Mouse (Mus musculus) heart, embryonic 14.5 days (tissue): ENCODE data around the gene Ptges2. TPM values are rescaled to one million over a fixed set of nuclear protein-coding genes. Genes with fewer than 3 reads are reported as not detected.

Experiments
- ATAC-seq: fragments of 200-750 bp; cut with Nextera tagmentation; 2 replicates; pipeline ENCODE4 v1.8.0; 2017; ENCODE audit warnings: low read depth, moderate TSS enrichment; ENCODE audit not compliant: insufficient number of reproducible peaks, insufficient read depth, low FRiP score
- H3K27ac ChIP-seq, 2 experiments: fragments of 200-500 bp in 1 of 2; fragments of 300-500 bp in 1 of 2; sonication (generic) in 1 of 2; replicated peaks in 1 of 2; 2 replicates each; pipeline ENCODE4 v1.5.1; 2012 to 2014; ENCODE audit warnings: low read depth in 2 of 2, low read length in 2 of 2, control low read depth in 1 of 2, mild to moderate bottlenecking in 1 of 2, mixed read lengths in 1 of 2; ENCODE audit not compliant: control insufficient read depth in 1 of 2, insufficient read depth in 1 of 2
- H3K27me3 ChIP-seq: fragments of 300-500 bp; sonication (generic); 2 replicates; pipeline ENCODE4 v1.6.1; 2014; ENCODE audit warnings: mild to moderate bottlenecking, low read length, control low read depth; ENCODE audit not compliant: control insufficient read depth, insufficient read depth
- H3K36me3 ChIP-seq: fragments of 300-500 bp; sonication (generic); 2 replicates; pipeline ENCODE4 v1.6.1; 2014; ENCODE audit warnings: mild to moderate bottlenecking, control low read depth, low read length, mixed read lengths; ENCODE audit not compliant: control insufficient read depth, insufficient read depth
- H3K4me1 ChIP-seq, 2 experiments: fragments of 200-500 bp in 1 of 2; fragments of 300-500 bp in 1 of 2; sonication (generic) in 1 of 2; 2 replicates each; pipeline ENCODE4 v1.6.1; 2012 to 2014; ENCODE audit warnings: low read length in 2 of 2, control low read depth in 1 of 2, mixed read lengths in 1 of 2; ENCODE audit not compliant: control insufficient read depth in 2 of 2, insufficient read depth in 2 of 2
- H3K4me2 ChIP-seq: fragments of 300-500 bp; sonication (generic); 2 replicates; pipeline ENCODE4 v1.6.1; 2014; ENCODE audit warnings: mild to moderate bottlenecking, low read length
- H3K4me3 ChIP-seq, 2 experiments: fragments of 200-500 bp in 1 of 2; fragments of 300-500 bp in 1 of 2; sonication (generic) in 1 of 2; 2 replicates each; pipeline ENCODE4 v1.5.1; 2012 to 2014; ENCODE audit warnings: low read length in 2 of 2, mild to moderate bottlenecking in 2 of 2, control low read depth in 1 of 2, low read depth in 1 of 2, moderate library complexity in 1 of 2; ENCODE audit not compliant: control insufficient read depth in 1 of 2, insufficient read depth in 1 of 2
- H3K9ac ChIP-seq: fragments of 300-500 bp; sonication (generic); 2 replicates; pipeline ENCODE4 v1.6.1; 2014; ENCODE audit warnings: mild to moderate bottlenecking, low read length
- H3K9me3 ChIP-seq: fragments of 300-500 bp; sonication (generic); 2 replicates; pipeline ENCODE4 v1.6.1; 2016; ENCODE audit warnings: low read length, control low read depth; ENCODE audit not compliant: control insufficient read depth
- WGBS: fragments of 180-500 bp; shearing (Covaris S2); extraction: QIAGEN DNeasy Blood & Tissue Kit; methylation state at CpG from one replicate; pipeline ENCODE4 v1.1.7; 2014; 5-methylcytosine and 5-hydroxymethylcytosine counted together
- polyA plus RNA-seq: library from polyadenylated mRNA; unstranded; fragments of >200 nt; fragmentation: Nextera tagmentation; extraction: Ambion mirVana; gene quantifications from 2 replicates; pipeline ENCODE4 v1.2.1, GENCODE M21; 2014

Ptges2 gene
- polyA plus RNA-seq, 1 experiment from 2014 or later: 43.7 TPM

GRCm38 (mm10) chr2:32436686-32437372 is 41.1 kb downstream of the Ptges2 start:
- Histone ChIP-seq H3K36me3 (no peaks in the 10 kb centered on the region), H3K9ac (no peak overlapping the region), H3K4me1 (peaks cover 0 to 15% of the 10 kb centered on the region in 2 experiments; a peak in 3 of 4 replicates), H3K4me3 (no peak overlapping the region), H3K4me2 (no peak overlapping the region), H3K27me3 (no peaks in the 10 kb centered on the region), H3K27ac (peak overlapping the region; percentile 42 to 75; a peak in 3 of 4 replicates), H3K9me3 (no peaks in the 10 kb centered on the region)
- peak; percentile 78 for ATAC-seq
- WGBS: 46% methylated on average over 3 of the region's 3 CpGs

DNA sequence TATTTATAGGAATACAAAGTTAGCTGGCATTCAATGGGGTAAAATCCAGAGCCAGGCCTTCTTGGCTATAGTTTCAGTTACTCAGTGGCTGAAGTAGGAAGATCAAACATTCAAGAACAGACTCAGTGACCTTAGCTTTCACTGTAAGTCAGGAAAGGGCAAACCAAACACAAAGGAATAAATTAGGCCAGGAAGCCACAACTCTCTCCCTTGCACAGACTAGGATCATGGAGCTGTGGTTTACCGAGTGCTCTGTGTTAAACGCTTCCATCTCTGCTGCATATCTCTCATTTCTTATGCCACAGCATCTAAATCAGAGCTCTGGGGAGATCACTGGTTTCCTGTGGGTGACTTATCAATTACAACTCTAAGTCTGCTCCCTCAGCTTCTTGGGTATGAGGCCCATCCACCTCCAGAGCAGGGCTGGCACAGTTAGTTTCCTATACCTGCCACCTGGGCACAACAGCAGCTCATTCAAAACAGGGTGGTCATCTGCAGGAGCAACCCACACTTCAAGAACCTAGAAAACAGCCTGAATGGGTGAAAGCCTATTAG is 42.0 kb downstream of the Ptges2 start:
- no peaks in the 10 kb centered on the region for H3K9me3 ChIP-seq
- H3K27ac ChIP-seq: peak overlapping the region; percentile 20 to 75; a peak in 3 of 4 replicates
- no peak for ATAC-seq
- H3K4me1 ChIP-seq: peaks cover 0 to 15% of the 10 kb centered on the region in 2 experiments; a peak in 3 of 4 replicates
- 69% methylated on average over 2 of the region's 2 CpGs for WGBS
- no peak overlapping the region for H3K4me2 ChIP-seq
- no peaks in the 10 kb centered on the region for H3K27me3 ChIP-seq
- no peak overlapping the region for H3K4me3 ChIP-seq
- no peaks in the 10 kb centered on the region for H3K36me3 ChIP-seq
- peak overlapping the region; percentile 54; the same call in 1 of the 2 replicates for H3K9ac ChIP-seq

DNA sequence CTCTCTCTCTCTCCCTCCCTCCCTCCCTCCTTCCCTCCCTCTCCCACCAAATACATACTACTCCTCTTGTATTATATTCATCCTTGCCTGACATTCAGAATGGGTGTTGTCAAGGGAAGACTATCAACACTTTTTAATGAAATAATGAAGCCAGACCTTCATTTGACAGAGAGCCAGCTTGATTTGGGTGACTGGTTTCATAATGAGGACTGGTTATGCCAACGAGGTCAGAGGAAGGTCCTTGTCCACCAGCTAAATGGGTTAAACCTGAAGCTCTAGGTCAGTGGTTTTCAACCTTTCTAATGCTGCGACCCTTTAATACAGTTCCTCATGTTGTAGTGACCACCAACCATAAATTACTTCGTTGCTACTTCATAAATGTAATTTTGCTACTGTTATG is 43.0 kb downstream of the Ptges2 start:
- Histone ChIP-seq H3K27me3 (no peaks in the 10 kb centered on the region), H3K9ac (no peak overlapping the region), H3K9me3 (no peaks in the 10 kb centered on the region), H3K4me2 (no peak overlapping the region), H3K36me3 (peaks cover 2% of the 10 kb centered on the region; the same call in 1 of the 2 replicates), H3K27ac (no peak overlapping the region), H3K4me1 (peaks cover 0 to 15% of the 10 kb centered on the region in 2 experiments; a peak in 3 of 4 replicates), H3K4me3 (no peak overlapping the region)
- 86% methylated on average over 3 of the region's 3 CpGs for WGBS
- no peak for ATAC-seq

GRCm38 (mm10) chr2:32439177-32439576 is 43.5 kb downstream of the Ptges2 start:
- H3K36me3 ChIP-seq: peaks cover 7% of the 10 kb centered on the region; the same call in 1 of the 2 replicates
- H3K27ac ChIP-seq: no peak overlapping the region
- H3K4me1 ChIP-seq: peaks cover 0 to 15% of the 10 kb centered on the region in 2 experiments; a peak in 3 of 4 replicates
- WGBS: 70% methylated on average over 6 of the region's 6 CpGs
- ATAC-seq: no peak
- no peak overlapping the region for H3K9ac ChIP-seq
- no peak overlapping the region for H3K4me2 ChIP-seq
- H3K4me3 ChIP-seq: no peak overlapping the region
- H3K27me3 ChIP-seq: no peaks in the 10 kb centered on the region
- no peaks in the 10 kb centered on the region for H3K9me3 ChIP-seq

GRCm38 (mm10) chr2:32440164-32440563 is 44.5 kb downstream of the Ptges2 start:
- no peaks in the 10 kb centered on the region for H3K9me3 ChIP-seq
- 67% methylated on average over 2 of the region's 2 CpGs for WGBS
- H3K36me3 ChIP-seq: peaks cover 8% of the 10 kb centered on the region; the same call in 1 of the 2 replicates
- H3K27me3 ChIP-seq: no peaks in the 10 kb centered on the region
- no peak overlapping the region for H3K4me2 ChIP-seq
- no peak for ATAC-seq
- no peak overlapping the region for H3K4me3 ChIP-seq
- peak overlapping the region; percentile 0 to 27; a peak in 1 of 4 replicates for H3K27ac ChIP-seq
- H3K4me1 ChIP-seq: peaks cover 0 to 15% of the 10 kb centered on the region in 2 experiments; a peak in 3 of 4 replicates
- H3K9ac ChIP-seq: no peak overlapping the region

DNA sequence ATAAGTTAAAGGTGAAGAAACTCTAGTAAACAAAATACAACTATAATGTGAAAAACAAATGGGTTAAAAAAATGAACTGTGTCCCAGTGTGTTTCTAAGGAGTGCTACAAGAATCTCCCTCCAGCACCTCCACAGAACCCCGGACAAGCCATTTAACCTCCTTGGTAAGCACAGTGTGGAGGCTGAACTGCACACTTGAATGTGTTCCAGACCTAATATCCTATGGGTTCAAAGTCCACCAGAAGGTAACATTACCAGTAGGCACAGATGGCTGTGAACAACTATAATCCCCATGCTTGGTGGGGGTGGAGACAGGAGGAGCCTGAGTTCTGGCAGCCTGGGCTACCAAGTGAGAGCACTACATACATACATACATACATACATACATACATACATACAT is 44.9 kb downstream of the Ptges2 start:
- Histone ChIP-seq H3K27ac (no peak overlapping the region), H3K4me1 (peaks cover 0 to 15% of the 10 kb centered on the region in 2 experiments; a peak in 3 of 4 replicates), H3K36me3 (peaks cover 13% of the 10 kb centered on the region; the same call in 1 of the 2 replicates), H3K9ac (no peak overlapping the region), H3K9me3 (no peaks in the 10 kb centered on the region), H3K4me2 (no peak overlapping the region), H3K27me3 (no peaks in the 10 kb centered on the region), H3K4me3 (no peak overlapping the region)
- WGBS: 83% methylated on average over 1 of the region's 1 CpGs
- no peak for ATAC-seq

DNA sequence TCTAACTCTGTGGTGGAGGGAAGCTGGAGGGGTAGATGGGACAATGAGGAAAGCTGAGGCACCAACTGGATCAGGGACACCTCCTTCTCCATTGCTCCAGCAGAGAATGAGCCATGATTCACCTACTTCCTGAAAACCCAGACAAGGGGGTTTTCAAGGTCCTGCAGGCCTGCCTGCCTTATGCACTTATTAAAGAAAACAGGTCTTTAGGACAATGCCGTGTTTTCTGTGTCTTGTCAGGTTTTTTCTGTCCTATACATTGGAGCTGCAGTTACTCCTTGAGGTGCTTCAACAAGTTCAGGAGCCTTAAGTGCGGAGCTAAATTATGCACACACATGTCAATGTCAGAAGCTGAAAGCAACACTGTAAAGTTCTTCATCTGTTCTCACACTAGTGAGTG is 45.9 kb downstream of the Ptges2 start:
- Histone ChIP-seq H3K4me2 (no peak overlapping the region), H3K9ac (no peak overlapping the region), H3K27me3 (no peaks in the 10 kb centered on the region), H3K4me1 (peaks cover under 1 to 15% of the 10 kb centered on the region in 2 experiments), H3K36me3 (peaks cover 13% of the 10 kb centered on the region; the same call in 1 of the 2 replicates), H3K27ac (no peak overlapping the region), H3K9me3 (no peaks in the 10 kb centered on the region), H3K4me3 (no peak overlapping the region)
- ATAC-seq: no peak
- 78% methylated on average over 2 of the region's 2 CpGs for WGBS
